In the genomic region with DNA sequence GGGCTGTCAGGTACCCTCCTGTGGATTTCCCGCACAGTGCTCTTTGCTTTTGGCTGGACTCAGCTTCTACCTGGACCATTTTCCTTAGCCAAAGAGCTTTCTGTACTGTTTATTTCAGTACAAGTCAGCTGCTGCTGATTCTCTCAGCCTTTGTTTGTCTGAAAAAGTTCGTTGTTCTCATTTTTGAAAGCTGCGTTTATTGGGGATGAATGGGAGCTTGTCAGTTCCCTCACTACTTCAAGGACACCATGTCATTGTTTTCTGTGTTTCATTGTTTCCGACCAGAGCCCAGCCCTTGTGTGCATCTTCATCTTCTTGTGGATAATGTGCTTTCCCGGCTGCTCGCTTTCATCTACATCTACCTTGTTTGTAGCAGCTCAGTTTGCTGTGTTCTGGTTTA, we compare ENCODE assay signal across 22 mouse cellular contexts.
A peak's percentile ranks its signal among the peaks of the same experiment; 100 is the strongest.
DNase-seq lines count a peak whose midpoint lies in the region; TF ChIP-seq lines count a peak whose summit lies in the region.
"Had no signal": no experiment of that assay in that cellular context is flagged by ENCODE, and none has a peak within 500 bp of the region (broad histone marks: within the 10 kb centered on the region; RNA-seq: fewer than 3 reads in every experiment).

No protein-coding gene starts in this region.

- H3K27me3 ChIP-seq in cerebellum, adult 2 months (ENCODE audit: control insufficient read depth, insufficient read depth, low read length): no peaks in the 10 kb centered on the region
- H3K27me3 ChIP-seq: heart, embryonic 13.5 days had no signal

- TF ChIP-seq CTCF in cerebellum, adult 2 months (IDR thresholded peaks at IDR 0.05; ENCODE audit: borderline replicate concordance, insufficient read depth, low read depth, low read length): no peak
- no peak for TF ChIP-seq CTCF in layer of hippocampus, adult 2 months (conservative IDR thresholded peaks at IDR 0.05)

- no peak for DNase-seq in cerebellum, adult 2 months
- no peak for DNase-seq in cerebellum, adult 18-20 months
- DNase-seq in layer of hippocampus, adult 2 months (ENCODE audit: low spot score in 2 of 2): peak in 1 of 2 experiments; percentile 13
- DNase-seq in layer of hippocampus, postnatal 36 days: no peak
- DNase-seq in left cerebral cortex, adult 9 months (ENCODE audit: low spot score in 2 of 2): peak; percentile 30 to 37
- DNase-seq in left cerebral cortex, adult 11 months (ENCODE audit: low spot score): no peak
- peak; percentile 88 for DNase-seq in brain, adult 2 months (ENCODE audit: low read depth, low spot score)
- no peak for DNase-seq in gastrocnemius, postnatal 14 days
- DNase-seq: adrenal gland, adult 8-10 months; adrenal gland, postnatal 25 days; cerebellum, adult 8-10 months; cerebellum, postnatal 10 days; cerebellum, postnatal 36 days; gastrocnemius, postnatal 36 days; heart, adult 2 months; heart, postnatal 14 days; heart, postnatal 4 days had no signal

- peak overlapping the region; percentile 39; the same call in 1 of the 2 replicates for H3K27ac ChIP-seq in cerebellum, adult 2 months (ENCODE audit: insufficient read depth, low read length)
- H3K27ac ChIP-seq in layer of hippocampus, adult 2 months: peak overlapping the region; percentile 75
- H3K27ac ChIP-seq: forebrain, embryonic 10.5 days; heart, adult 2 months; heart, embryonic 10.5 days; heart, embryonic 13.5 days; hindbrain, embryonic 14.5 days; hindbrain, postnatal 0 days had no signal

- intact Hi-C loops in gastrocnemius, postnatal 14 days (cut with DNase I; ENCODE audit: low total_unique reads): no loop called here

- WGBS in cerebellum, adult 2 months: 63% methylated on average over 6 of the region's 6 CpGs

- no peak overlapping the region for H3K4me3 ChIP-seq in cerebellum, adult 2 months (replicated peaks; ENCODE audit: insufficient read depth, low read depth, low read length)
- H3K4me3 ChIP-seq in layer of hippocampus, adult 2 months: no peak overlapping the region
- H3K4me3 ChIP-seq: forebrain, embryonic 10.5 days; heart, adult 2 months; heart, embryonic 10.5 days; heart, embryonic 13.5 days had no signal

- no peak for TF ChIP-seq POLR2A in cerebellum, adult 2 months (IDR thresholded peaks at IDR 0.05; ENCODE audit: borderline replicate concordance, insufficient read depth, low read length)

- peaks cover 27% of the 10 kb centered on the region for H3K4me1 ChIP-seq in cerebellum, adult 2 months (ENCODE audit: control insufficient read depth, insufficient read depth, low read length)
- H3K4me1 ChIP-seq: forebrain, embryonic 10.5 days had no signal

Comparison
In these comparisons a context has a peak if more than half of its experiments do, and no peak if none do; other contexts are left out.
1. DNase-seq: peak in left cerebral cortex, adult 9 months (2 of 2) and brain, adult 2 months (single experiment); none in cerebellum, adult 2 months (0 of 2), cerebellum, adult 18-20 months (0 of 2), layer of hippocampus, postnatal 36 days (0 of 2), left cerebral cortex, adult 11 months (single experiment) and gastrocnemius, postnatal 14 days (single experiment).